Mouse (Mus musculus): ENCODE data around the gene Ctsd.
"Not testable (repeated sequence)": the region's sequence is repeated elsewhere in the genome, so short reads cannot be mapped to it uniquely, and the experiment has no call there.

The Ctsd gene

GRCm38 (mm10) chr7:142334246-142334645 is 53.6 kb downstream of the Ctsd start:
- DNase-seq (ENCODE audit: low read depth, low spot score) = peak; percentile 77

GRCm38 (mm10) chr7:142332741-142333140 is 55.1 kb downstream of the Ctsd start:
- not testable (repeated sequence) for DNase-seq (ENCODE audit: low read depth, low spot score)

GRCm38 (mm10) chr7:142331281-142331680 is 56.6 kb downstream of the Ctsd start:
- DNase-seq (ENCODE audit: low read depth, low spot score) = no peak

- DNase-seq (ENCODE audit: low read depth, low spot score) = no peak
Measured at GRCm38 (mm10) chr7:142330271-142330724, 57.5 kb downstream of the Ctsd start.

- no peak for DNase-seq (ENCODE audit: low read depth, low spot score)
Measured at GRCm38 (mm10) chr7:142328507-142328906, 59.3 kb downstream of the Ctsd start.

- no peak for DNase-seq (ENCODE audit: low read depth, low spot score)
Measured at GRCm38 (mm10) chr7:142326714-142327445, 61.0 kb downstream of the Ctsd start.

All from CD4-positive helper T cell, adult 2 months (primary cell).